Mouse (Mus musculus) intestine, embryonic 15.5 days (tissue): ENCODE data around the gene Mrps18a. TPM values are rescaled to one million over a fixed set of nuclear protein-coding genes. Genes with fewer than 3 reads are reported as not detected.

Experiments
- ATAC-seq: fragments of 200-750 bp; cut with Nextera tagmentation; 2 replicates; pipeline ENCODE4 v1.8.0; 2017; ENCODE audit warnings: moderate TSS enrichment, moderate library complexity
- H3K27ac ChIP-seq: fragments of 300-500 bp; sonication (generic); 2 replicates; pipeline ENCODE4 v1.5.1; 2015; ENCODE audit warnings: mild to moderate bottlenecking, inconsistent platforms
- H3K27me3 ChIP-seq: fragments of 300-500 bp; sonication (generic); replicated peaks from 2 replicates; pipeline ENCODE4 v1.6.1; 2015; ENCODE audit warnings: inconsistent platforms
- H3K36me3 ChIP-seq: fragments of 300-500 bp; sonication (generic); 2 replicates; pipeline ENCODE4 v1.6.1; 2015; ENCODE audit warnings: inconsistent platforms
- H3K4me1 ChIP-seq: fragments of 300-500 bp; sonication (generic); replicated peaks from 2 replicates; pipeline ENCODE4 v1.6.1; 2015; ENCODE audit warnings: inconsistent platforms
- H3K4me2 ChIP-seq: fragments of 300-500 bp; sonication (generic); replicated peaks from 2 replicates; pipeline ENCODE4 v1.6.1; 2015; ENCODE audit warnings: mild to moderate bottlenecking, inconsistent platforms
- H3K4me3 ChIP-seq: fragments of 300-500 bp; sonication (generic); replicated peaks from 2 replicates; pipeline ENCODE4 v1.5.1; 2015; ENCODE audit warnings: inconsistent platforms
- H3K9ac ChIP-seq: fragments of 300-500 bp; sonication (generic); 2 replicates; pipeline ENCODE4 v1.6.1; 2015; ENCODE audit warnings: inconsistent platforms
- H3K9me3 ChIP-seq: fragments of 300-500 bp; sonication (generic); 2 replicates; pipeline ENCODE4 v1.6.1; 2016; ENCODE audit warnings: inconsistent platforms
- WGBS: fragments of 180-500 bp; shearing (Covaris S2); methylation state at CpG from one replicate; pipeline ENCODE4 v1.1.7; 2015; 5-methylcytosine and 5-hydroxymethylcytosine counted together
- polyA plus RNA-seq: library from polyadenylated mRNA; unstranded; fragments of >200 nt; fragmentation: Nextera tagmentation; extraction: Ambion mirVana; gene quantifications from 2 replicates; pipeline ENCODE4 v1.2.1, GENCODE M21; 2015

Mrps18a gene
- polyA plus RNA-seq, 1 experiment from 2014 or later, result 158 TPM

- ATAC-seq, result no peak
- no peak overlapping the region for H3K4me2 ChIP-seq
- H3K36me3 ChIP-seq, result no peaks in the 10 kb centered on the region
- H3K9me3 ChIP-seq, result no peaks in the 10 kb centered on the region
- H3K4me1 ChIP-seq, result peaks cover 11% of the 10 kb centered on the region
- 0 out of 2 replicates have a peak, but pooled peaks cover 6% of the 10 kb centered on the region for H3K27me3 ChIP-seq
- H3K9ac ChIP-seq, result no peak overlapping the region
- H3K4me3 ChIP-seq, result no peak overlapping the region
- no peak overlapping the region for H3K27ac ChIP-seq
- 81% methylated on average over 4 of the region's 4 CpGs for WGBS
These were observed 2.5 kb upstream of the Mrps18a start for GRCm38 (mm10) chr17:46108286-46108685.

- peaks cover 13% of the 10 kb centered on the region; the same call in 1 of the 2 replicates for H3K4me1 ChIP-seq
- H3K9me3 ChIP-seq, result no peaks in the 10 kb centered on the region
- H3K4me3 ChIP-seq, result no peak overlapping the region
- no peaks in the 10 kb centered on the region for H3K27me3 ChIP-seq
- WGBS, result 32% methylated on average over 2 of the region's 2 CpGs
- peaks cover 14% of the 10 kb centered on the region; the same call in 1 of the 2 replicates for H3K36me3 ChIP-seq
- no peak for ATAC-seq
- no peak overlapping the region for H3K27ac ChIP-seq
- no peak overlapping the region for H3K9ac ChIP-seq
- no peak overlapping the region for H3K4me2 ChIP-seq
These were observed 4.7 kb downstream of the Mrps18a start for GRCm38 (mm10) chr17:46115489-46115888.

GRCm38 (mm10) chr17:46116138-46116537, 5.4 kb downstream of the Mrps18a start:
- no peak for ATAC-seq
- H3K4me1 ChIP-seq, result peaks cover 13% of the 10 kb centered on the region; the same call in 1 of the 2 replicates
- WGBS, result 68% methylated on average over 11 of the region's 11 CpGs

GRCm38 (mm10) chr17:46116881-46117280, 6.1 kb downstream of the Mrps18a start:
- 85% methylated on average over 3 of the region's 3 CpGs for WGBS
- ATAC-seq, result no peak
- H3K36me3 ChIP-seq, result peaks cover 14% of the 10 kb centered on the region; the same call in 1 of the 2 replicates

More at GRCm38 (mm10) chr17:46116138-46116537, 5.4 kb downstream of the Mrps18a start:
- H3K4me3 ChIP-seq, result no peak overlapping the region
- H3K9ac ChIP-seq, result no peak overlapping the region
- H3K27ac ChIP-seq, result no peak overlapping the region
- H3K4me2 ChIP-seq, result no peak overlapping the region
- no peaks in the 10 kb centered on the region for H3K9me3 ChIP-seq
- no peaks in the 10 kb centered on the region for H3K27me3 ChIP-seq
- peaks cover 14% of the 10 kb centered on the region; the same call in 1 of the 2 replicates for H3K36me3 ChIP-seq

GRCm38 (mm10) chr17:46117623-46118422, 7.0 kb downstream of the Mrps18a start:
- Histone ChIP-seq H3K4me1 (0 out of 2 replicates have a peak, but pooled peaks cover 8% of the 10 kb centered on the region), H3K27me3 (no peaks in the 10 kb centered on the region), H3K4me2 (no peak overlapping the region), H3K4me3 (no peak overlapping the region), H3K9me3 (no peaks in the 10 kb centered on the region), H3K27ac (no peak overlapping the region), H3K9ac (no peak overlapping the region), H3K36me3 (peaks cover 20% of the 10 kb centered on the region; the same call in 1 of the 2 replicates)
- WGBS, result 76% methylated on average over 13 of the region's 13 CpGs
- no peak for ATAC-seq

More at GRCm38 (mm10) chr17:46116881-46117280, 6.1 kb downstream of the Mrps18a start:
- Histone ChIP-seq H3K4me1 (0 out of 2 replicates have a peak, but pooled peaks cover 8% of the 10 kb centered on the region), H3K27ac (no peak overlapping the region), H3K27me3 (no peaks in the 10 kb centered on the region), H3K4me2 (no peak overlapping the region), H3K9ac (no peak overlapping the region), H3K9me3 (no peaks in the 10 kb centered on the region), H3K4me3 (no peak overlapping the region)

- 69% methylated on average over 4 of the region's 4 CpGs for WGBS
- Histone ChIP-seq H3K9me3 (no peaks in the 10 kb centered on the region), H3K4me2 (no peak overlapping the region), H3K4me3 (no peak overlapping the region), H3K27ac (no peak overlapping the region), H3K36me3 (peaks cover 26% of the 10 kb centered on the region), H3K27me3 (no peaks in the 10 kb centered on the region), H3K9ac (no peak overlapping the region), H3K4me1 (0 out of 2 replicates have a peak, but pooled peaks cover 8% of the 10 kb centered on the region)
- ATAC-seq, result no peak
These were observed 7.7 kb downstream of the Mrps18a start for GRCm38 (mm10) chr17:46118423-46118850.

- peaks cover 32% of the 10 kb centered on the region for H3K36me3 ChIP-seq
- 90% methylated on average over 10 of the region's 10 CpGs for WGBS
- H3K27me3 ChIP-seq, result no peaks in the 10 kb centered on the region
- H3K4me1 ChIP-seq, result 0 out of 2 replicates have a peak, but pooled peaks cover 8% of the 10 kb centered on the region
- no peak overlapping the region for H3K27ac ChIP-seq
- no peak overlapping the region for H3K4me3 ChIP-seq
- H3K4me2 ChIP-seq, result no peak overlapping the region
- H3K9me3 ChIP-seq, result no peaks in the 10 kb centered on the region
- no peak overlapping the region for H3K9ac ChIP-seq
- ATAC-seq, result no peak
These were observed 8.9 kb downstream of the Mrps18a start for GRCm38 (mm10) chr17:46119641-46120040.

GRCm38 (mm10) chr17:46122791-46123190, 12.0 kb downstream of the Mrps18a start:
- 98% methylated on average over 4 of the region's 4 CpGs for WGBS
- H3K4me1 ChIP-seq, result no peaks in the 10 kb centered on the region
- no peak overlapping the region for H3K27ac ChIP-seq
- no peak overlapping the region for H3K9ac ChIP-seq
- no peaks in the 10 kb centered on the region for H3K27me3 ChIP-seq
- H3K9me3 ChIP-seq, result no peaks in the 10 kb centered on the region
- no peak overlapping the region for H3K4me2 ChIP-seq
- no peak overlapping the region for H3K4me3 ChIP-seq
- no peak for ATAC-seq
- peaks cover 58% of the 10 kb centered on the region for H3K36me3 ChIP-seq

- no peaks in the 10 kb centered on the region for H3K27me3 ChIP-seq
- no peak overlapping the region for H3K9ac ChIP-seq
- no peak overlapping the region for H3K4me2 ChIP-seq
- no peak overlapping the region for H3K4me3 ChIP-seq
- no peaks in the 10 kb centered on the region for H3K9me3 ChIP-seq
- H3K36me3 ChIP-seq, result peaks cover 61% of the 10 kb centered on the region
- WGBS, result 95% methylated on average over 4 of the region's 4 CpGs
- H3K4me1 ChIP-seq, result no peaks in the 10 kb centered on the region
- H3K27ac ChIP-seq, result no peak overlapping the region
- no peak for ATAC-seq
These were observed 12.5 kb downstream of the Mrps18a start for GRCm38 (mm10) chr17:46123285-46123684.

GRCm38 (mm10) chr17:46123953-46124700, 13.3 kb downstream of the Mrps18a start:
- H3K4me1 ChIP-seq, result no peaks in the 10 kb centered on the region
- H3K36me3 ChIP-seq, result peaks cover 66% of the 10 kb centered on the region
- no peak for ATAC-seq
- no peak overlapping the region for H3K27ac ChIP-seq
- H3K4me2 ChIP-seq, result no peak overlapping the region
- 86% methylated on average over 12 of the region's 12 CpGs for WGBS
- no peak overlapping the region for H3K9ac ChIP-seq
- no peak overlapping the region for H3K4me3 ChIP-seq
- H3K9me3 ChIP-seq, result no peaks in the 10 kb centered on the region
- H3K27me3 ChIP-seq, result no peaks in the 10 kb centered on the region

GRCm38 (mm10) chr17:46126608-46127007, 15.8 kb downstream of the Mrps18a start:
- WGBS, result 69% methylated on average over 6 of the region's 6 CpGs
- H3K27me3 ChIP-seq, result no peaks in the 10 kb centered on the region
- no peak overlapping the region for H3K9ac ChIP-seq
- H3K4me3 ChIP-seq, result no peak overlapping the region
- ATAC-seq, result no peak
- no peaks in the 10 kb centered on the region for H3K4me1 ChIP-seq
- H3K9me3 ChIP-seq, result no peaks in the 10 kb centered on the region
- no peak overlapping the region for H3K4me2 ChIP-seq
- H3K36me3 ChIP-seq, result peaks cover 62% of the 10 kb centered on the region
- no peak overlapping the region for H3K27ac ChIP-seq

- H3K4me3 ChIP-seq, result no peak overlapping the region
- no peak for ATAC-seq
- no peaks in the 10 kb centered on the region for H3K27me3 ChIP-seq
- H3K27ac ChIP-seq, result no peak overlapping the region
- no peaks in the 10 kb centered on the region for H3K9me3 ChIP-seq
- peaks cover 55% of the 10 kb centered on the region for H3K36me3 ChIP-seq
- no peak overlapping the region for H3K4me2 ChIP-seq
- no peak overlapping the region for H3K9ac ChIP-seq
- WGBS, result 76% methylated on average over 6 of the region's 6 CpGs
- no peaks in the 10 kb centered on the region for H3K4me1 ChIP-seq
These were observed 17.2 kb downstream of the Mrps18a start for GRCm38 (mm10) chr17:46127814-46128493.
